Mouse (Mus musculus) megakaryocyte progenitor cell, adult 5-6 weeks (primary cell): ENCODE results near the gene Slc22a21. TPM values are rescaled to one million over a fixed set of nuclear protein-coding genes. Genes with fewer than 3 reads are reported as not detected.

Experiments used
- ATAC-seq: replicated peaks from 2 replicates; pipeline ENCODE4 v1.8.0; 2016; ENCODE audit warnings: mild to moderate bottlenecking, moderate TSS enrichment, inconsistent platforms; ENCODE audit not compliant: poor library complexity
- total RNA-seq, 2 experiments: library from RNA; stranded (forward) in 1 of 2; stranded (reverse) in 1 of 2; fragments of 157-497, 149-512 nt in 1 of 2; fragments of 200-1000 nt in 1 of 2; gene quantifications; 2 replicates each; pipeline versions ENCODE4 v1.2.3 to v1.2.4; 2015 to 2017

Slc22a21 gene
- 1.4 and 3.0 TPM in 2 replicates for total RNA-seq (2015)
- 0.71 and 2.3 TPM in 2 replicates for total RNA-seq (2017)

GRCm38 (mm10) chr11:53979788-53980621, at the start of gene Slc22a21:
Gene Slc22a21 (minus strand): TSS chr11:53980332.
- ATAC-seq = peak; percentile 97

DNA sequence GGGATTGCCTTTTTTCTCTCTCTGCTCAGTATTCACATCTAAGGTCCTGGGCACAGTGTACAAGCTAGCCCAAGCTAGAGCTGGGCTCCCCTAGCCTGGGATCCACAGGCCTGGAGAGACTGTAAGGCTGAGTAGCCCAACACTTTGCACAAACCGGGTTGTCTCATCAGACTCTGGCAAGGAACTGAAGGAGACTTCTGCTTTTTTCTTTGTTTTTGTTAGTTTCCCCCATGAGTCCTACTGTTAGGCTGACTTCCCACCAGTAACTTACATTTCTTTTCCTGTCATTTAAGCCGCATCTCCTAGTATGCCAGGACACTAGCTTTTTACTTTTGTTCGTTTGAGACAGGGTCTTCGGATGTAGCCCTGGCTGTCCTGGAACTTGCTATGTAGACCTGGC, 48.9 kb upstream of the Slc22a21 start:
- 0 out of 2 replicates have a peak, but pooled peaks have one; percentile 6 for ATAC-seq

DNA sequence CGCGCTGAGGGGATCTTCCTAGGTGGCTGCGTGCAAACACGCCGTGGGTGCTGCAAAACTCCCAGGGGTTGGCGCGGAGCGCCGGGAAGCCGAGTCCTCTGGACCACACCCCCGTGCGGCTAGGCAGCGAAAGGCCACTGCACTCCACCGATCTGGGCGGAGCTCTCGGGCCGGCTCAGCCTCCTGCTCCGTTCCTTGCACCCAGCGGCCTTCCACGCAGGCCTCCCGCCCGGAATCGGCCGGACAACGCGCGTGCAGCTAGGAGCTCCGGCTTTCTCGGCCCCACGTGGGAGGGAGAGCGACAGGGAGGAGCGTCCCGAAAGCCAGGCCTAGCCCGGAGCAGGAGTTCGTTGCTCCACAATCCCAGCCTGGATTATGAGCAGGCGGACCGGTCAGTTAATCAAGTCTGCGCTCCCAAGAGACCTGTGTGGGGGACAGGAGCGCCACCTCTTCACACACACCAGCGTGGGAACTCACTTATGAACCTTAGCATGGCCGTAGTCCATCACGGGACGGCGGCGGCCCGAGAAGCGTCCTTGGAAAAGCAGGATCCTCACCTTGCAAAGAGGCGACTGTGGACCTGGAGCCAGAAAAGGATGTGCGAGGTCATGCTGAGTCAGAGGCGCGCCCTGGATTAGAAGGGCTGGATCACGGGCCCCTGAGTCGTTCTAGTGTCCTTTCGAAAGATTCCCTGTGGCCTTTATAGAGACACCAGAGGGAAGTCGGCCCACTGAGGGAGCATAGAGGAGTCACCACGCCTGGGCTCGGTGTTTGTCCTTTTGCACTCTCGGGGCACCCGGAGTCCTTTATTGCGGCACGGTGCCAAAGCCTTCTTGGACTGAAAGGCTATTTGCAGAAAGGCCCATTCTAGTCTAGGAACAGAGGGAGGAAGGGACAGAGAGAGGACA, 48.2 kb upstream of the Slc22a21 start, which contains the start of gene Slc22a4:
TSS of gene Slc22a4 (minus strand) at position 47 of the 908 bp plus-strand sequence.
- peak; percentile 60 for ATAC-seq

DNA sequence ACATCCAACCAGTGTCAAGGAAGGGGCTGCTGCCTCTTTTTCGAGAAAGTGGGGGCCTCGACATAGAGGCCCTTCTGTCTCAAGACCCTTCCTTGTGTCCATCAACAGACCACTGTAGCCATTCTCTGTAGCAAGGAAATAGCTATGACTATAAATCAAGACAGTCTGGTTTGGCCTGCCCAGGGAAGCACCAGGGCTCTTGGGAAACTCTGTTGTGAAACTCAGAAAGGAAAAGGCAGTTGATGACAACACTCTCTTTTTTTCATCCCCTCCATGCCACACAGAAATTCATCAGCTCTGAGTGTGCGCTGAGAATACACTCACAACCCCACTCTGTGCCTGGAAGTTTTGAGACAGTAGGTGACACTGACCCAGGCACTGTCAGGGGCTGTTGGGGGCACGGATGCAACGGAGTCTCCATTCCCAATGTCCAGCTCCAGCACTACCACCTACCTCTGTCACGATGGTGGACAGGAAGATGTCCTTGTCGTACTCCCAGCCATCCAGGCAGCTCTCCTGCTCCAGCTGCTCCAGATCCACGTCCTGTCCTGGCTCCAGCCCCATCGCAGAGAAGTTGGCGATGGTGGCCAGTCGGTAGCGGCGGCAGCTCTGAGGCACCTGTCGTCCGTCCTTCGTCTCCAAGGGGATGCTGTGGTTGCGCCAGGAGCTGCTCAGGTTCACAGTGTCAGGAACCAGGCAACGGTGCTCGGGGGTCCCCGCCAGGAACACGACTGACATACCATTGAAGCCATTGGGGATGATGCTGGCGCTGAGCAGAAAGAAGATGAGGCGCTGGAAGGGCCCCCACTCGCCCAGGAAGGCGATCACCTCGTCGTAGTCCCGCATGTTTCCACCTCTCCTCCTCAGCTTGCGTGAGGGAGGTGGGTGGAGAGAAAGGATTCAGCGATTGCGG, 47.3 kb upstream of the Slc22a21 start:
- peak; percentile 29 for ATAC-seq

GRCm38 (mm10) chr11:54026491-54027041, 46.4 kb upstream of the Slc22a21 start:
- peak; percentile 72 for ATAC-seq

DNA sequence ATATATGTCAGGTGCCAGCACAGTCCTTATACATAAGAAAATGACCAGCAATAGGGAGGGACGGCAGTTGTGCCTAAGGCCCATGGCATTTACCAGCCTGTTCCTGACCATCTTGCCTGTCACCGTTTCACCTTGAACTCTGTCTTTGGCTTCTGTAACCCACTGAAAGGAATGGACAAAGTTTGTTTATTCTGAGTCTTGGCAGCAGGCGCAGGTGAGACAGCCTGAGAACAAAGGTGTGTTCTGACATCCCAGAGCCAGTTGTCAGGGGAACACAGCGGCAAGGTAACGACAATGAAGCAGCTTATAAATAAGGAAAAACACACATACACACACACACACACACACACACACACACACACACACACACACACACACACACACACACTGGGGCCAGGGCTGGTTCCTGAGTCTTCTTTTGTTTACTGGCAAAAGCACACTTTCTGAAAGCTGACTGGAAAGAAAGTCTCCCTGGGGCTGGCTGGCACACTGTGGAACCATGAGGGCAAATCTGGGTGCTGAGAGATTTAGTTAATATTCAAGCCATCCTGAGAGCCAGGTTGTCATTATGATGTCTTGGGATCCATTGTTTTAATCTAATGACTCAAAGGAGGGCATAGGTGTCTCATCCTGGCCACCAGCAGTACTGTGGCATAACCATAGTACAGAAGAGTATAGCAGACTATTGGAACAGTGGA, 41.4 kb upstream of the Slc22a21 start:
- ATAC-seq = no peak

DNA sequence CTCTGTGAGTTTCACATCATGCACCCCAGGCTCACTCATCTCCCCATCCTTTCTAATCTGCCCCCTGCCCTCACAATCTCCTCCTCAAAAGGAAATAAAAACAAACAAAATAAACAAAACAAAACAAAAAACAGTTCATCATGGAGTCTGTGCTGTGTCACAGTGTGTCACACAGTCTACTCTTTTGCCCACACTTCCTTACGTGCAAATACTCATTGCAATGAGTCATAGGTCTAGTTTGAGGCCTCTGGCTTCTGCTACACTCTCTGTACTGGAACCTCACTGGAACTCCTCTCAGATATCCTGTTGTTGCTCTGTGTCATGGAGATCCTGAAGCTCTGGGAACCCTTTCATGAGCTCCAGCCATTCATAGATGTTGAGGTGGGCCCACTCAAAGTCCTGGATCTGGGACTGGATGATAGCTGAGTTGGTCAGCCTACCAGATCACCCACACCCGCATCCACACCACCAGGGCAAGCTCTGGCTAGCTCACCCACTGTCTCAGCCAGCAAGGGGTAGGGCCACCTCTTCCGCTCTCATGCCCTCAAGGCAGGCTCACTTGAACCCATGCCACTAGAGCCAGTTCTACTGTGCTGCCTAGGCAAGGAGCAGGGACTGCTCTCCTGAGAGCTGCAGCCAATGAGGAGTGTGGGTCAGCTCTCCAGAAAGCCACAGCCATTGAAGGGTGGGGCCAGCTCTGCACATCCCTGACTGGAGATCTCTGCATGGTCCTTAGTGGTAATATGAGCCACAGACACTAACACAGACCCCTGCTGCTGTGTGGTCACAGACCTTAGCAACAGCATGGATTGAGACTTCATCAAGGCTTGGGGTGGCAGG, 39.0 kb upstream of the Slc22a21 start:
- ATAC-seq = no peak

GRCm38 (mm10) chr11:54017596-54017995, 37.5 kb upstream of the Slc22a21 start:
- no peak for ATAC-seq

GRCm38 (mm10) chr11:54016051-54016450, 35.9 kb upstream of the Slc22a21 start:
- ATAC-seq = no peak

- ATAC-seq = no peak
Observed at GRCm38 (mm10) chr11:54012961-54013360, 32.8 kb upstream of the Slc22a21 start.

DNA sequence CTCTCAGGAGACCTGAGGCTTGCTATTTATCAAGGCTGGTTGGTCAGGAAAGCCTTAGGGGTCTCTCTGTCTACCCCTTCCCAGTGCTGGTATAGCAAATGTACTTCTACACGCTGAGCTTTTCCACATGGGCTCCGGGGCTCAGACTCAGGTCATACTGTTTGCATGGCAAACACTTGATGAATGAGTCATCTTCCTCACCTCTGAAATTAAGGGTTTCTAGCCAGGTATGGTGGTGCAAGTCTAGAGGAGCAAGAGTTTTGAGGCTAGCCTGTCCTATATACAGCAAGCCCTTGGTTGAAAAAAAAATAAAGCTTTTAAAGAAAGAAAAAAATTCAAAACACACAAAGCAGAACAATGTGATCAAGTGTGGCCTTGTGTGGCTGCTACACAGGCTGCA, 31.1 kb upstream of the Slc22a21 start:
- no peak for ATAC-seq

DNA sequence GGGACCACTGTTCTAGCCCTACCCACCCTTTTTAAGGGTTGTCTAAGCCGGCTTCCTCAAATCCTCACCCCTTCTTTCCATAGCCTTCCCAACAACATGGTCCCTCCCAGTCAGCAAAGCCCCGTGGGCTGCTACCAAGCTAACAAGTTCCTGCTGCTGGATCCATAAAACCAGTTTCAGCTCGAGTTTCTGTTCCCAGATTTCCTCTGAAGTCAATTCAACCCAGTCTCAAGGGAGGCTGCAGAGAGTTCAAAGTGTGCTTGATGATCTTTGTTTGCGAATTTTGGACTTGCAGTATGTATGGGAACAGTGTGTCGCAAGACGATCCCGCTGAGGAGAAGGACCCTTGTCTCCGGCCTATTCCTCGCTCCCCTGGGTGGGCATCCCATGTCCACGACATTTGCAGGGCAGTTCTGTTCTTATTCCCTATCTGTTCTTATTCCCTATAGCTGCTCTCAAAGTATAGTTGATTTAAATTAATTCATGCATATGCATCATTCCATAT, 28.3 kb upstream of the Slc22a21 start:
- ATAC-seq = no peak

DNA sequence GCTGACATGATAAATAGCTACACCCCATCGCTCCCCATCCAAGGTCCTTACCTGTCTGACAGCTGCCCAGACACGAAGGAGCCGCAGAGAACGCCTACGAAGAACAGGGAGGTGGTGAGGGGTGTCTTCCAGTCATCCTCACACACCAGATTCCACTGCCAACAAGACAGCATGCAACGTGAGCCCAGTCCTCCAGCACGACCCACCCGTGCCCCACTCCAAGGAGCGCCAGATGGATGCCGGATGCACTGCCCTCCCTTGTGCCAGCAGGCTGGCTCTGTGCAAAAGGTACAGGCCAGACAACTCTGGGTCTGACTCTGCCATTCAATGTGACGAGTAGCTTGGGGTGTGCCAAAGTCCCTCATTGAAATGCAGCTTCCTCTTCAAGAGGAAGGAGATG, 27.6 kb upstream of the Slc22a21 start:
- ATAC-seq = no peak

DNA sequence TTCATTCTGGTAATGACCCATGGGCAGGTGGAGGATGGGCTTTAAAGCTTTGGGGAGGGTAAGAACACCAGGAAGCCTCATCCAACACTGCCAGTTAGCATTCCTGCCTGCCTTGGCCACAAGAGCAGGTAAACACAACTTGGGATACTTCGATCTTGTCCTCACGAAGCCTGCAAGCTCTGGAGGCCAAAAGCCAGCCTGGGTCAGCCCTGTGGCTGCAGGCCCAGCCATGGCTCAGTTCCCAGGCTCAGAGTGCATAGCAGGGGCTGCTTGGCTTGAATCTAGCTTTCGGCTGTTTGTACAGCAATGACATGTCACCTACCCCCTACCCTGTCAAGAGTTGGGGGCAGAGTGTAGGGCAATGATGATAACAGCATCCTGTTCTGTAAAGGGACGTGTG, 26.8 kb upstream of the Slc22a21 start:
- ATAC-seq = no peak

GRCm38 (mm10) chr11:54006362-54006761, 26.2 kb upstream of the Slc22a21 start:
- peak; percentile 51 for ATAC-seq

- ATAC-seq = peak; percentile 82
Observed at GRCm38 (mm10) chr11:54004734-54005133, 24.6 kb upstream of the Slc22a21 start.

- ATAC-seq = no peak
Observed at GRCm38 (mm10) chr11:54004221-54004620, 24.1 kb upstream of the Slc22a21 start.
